8 mouse cellular contexts compared by ENCODE assay signal in the genomic region with DNA sequence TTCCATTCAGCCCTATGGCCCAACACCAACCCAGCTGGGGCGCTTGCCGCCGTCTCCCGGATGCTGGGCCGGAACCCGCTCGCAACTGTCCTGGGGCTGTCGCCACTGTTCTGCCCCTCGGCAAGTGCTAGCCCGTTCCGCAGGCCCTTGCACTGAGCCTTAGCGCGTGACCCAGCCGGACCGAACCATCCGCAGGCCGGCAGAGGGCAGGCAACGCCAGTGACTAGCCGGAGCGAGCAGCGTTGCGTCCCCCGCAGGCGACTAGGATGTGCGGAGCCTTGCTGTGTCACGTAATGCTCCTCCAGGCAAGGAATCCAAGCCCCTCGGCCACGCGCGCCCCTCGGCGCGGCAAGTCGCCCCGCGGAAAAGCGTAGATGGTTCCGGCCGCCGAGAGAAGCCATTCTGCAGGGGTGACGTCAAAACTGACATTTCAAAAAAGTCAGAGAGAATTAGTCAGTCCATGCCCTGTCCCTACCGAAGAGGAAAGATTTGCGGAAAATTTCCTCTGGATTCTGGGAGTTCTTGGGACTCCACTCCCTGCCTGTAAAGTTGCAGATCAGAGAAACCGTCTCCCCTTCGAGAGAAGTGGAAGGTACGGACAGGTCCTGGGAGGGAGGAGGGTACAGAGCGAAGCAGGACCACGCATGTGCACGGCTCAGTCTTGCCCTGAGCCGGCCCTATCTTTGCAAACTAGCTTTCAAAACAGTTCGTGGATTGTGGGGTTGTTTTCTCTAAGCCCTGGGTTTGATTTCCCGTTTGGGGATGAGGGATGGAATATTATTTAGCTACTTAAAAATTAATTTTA. TPM values are rescaled to one million over a fixed set of nuclear protein-coding genes. Genes with fewer than 3 reads are reported as not detected.
DNase-seq lines count a peak whose midpoint lies in the region; ATAC-seq lines count a peak whose summit lies in the region.

Flcn (minus strand) TSS at position 347 of the 805 bp plus-strand sequence.

- H3K4me2 ChIP-seq in heart, embryonic 14.5 days (ENCODE audit: low read length) = peak within 1 kb of the TSS; percentile 81
- H3K4me2 ChIP-seq in liver, embryonic 13.5 days = peak within 1 kb of the TSS; percentile 90
- peak within 1 kb of the TSS; percentile 78 for H3K4me2 ChIP-seq in stomach, embryonic 16.5 days (ENCODE audit: low read depth, low read length)

- no peaks in the 10 kb centered on the region for H3K27me3 ChIP-seq in heart, embryonic 14.5 days (ENCODE audit: control insufficient read depth, insufficient read depth, low read length)
- H3K27me3 ChIP-seq in liver, embryonic 13.5 days = no peaks in the 10 kb centered on the region
- no peaks in the 10 kb centered on the region for H3K27me3 ChIP-seq in stomach, embryonic 16.5 days (ENCODE audit: control insufficient read depth, insufficient read depth, low read length)

- peaks cover 32% of the 10 kb centered on the region for H3K36me3 ChIP-seq in heart, embryonic 14.5 days (ENCODE audit: control insufficient read depth, insufficient read depth, low read length)
- peaks cover 28% of the 10 kb centered on the region for H3K36me3 ChIP-seq in liver, embryonic 13.5 days
- 0 out of 2 replicates have a peak, but pooled peaks cover under 1% of the 10 kb centered on the region for H3K36me3 ChIP-seq in stomach, embryonic 16.5 days (ENCODE audit: control insufficient read depth, insufficient read depth, low read length)

- H3K27ac ChIP-seq in brown adipose tissue, adult 24 weeks (replicated peaks; ENCODE audit: low read depth, low read length) = peak within 1 kb of the TSS; percentile 100
- H3K27ac ChIP-seq in heart, embryonic 14.5 days (replicated peaks in 1 of 2; ENCODE audit: control insufficient read depth in 1 of 2, insufficient read depth in 1 of 2, low read depth in 2 of 2, low read length in 2 of 2) = peak within 1 kb of the TSS; percentile 96
- H3K27ac ChIP-seq in liver, embryonic 13.5 days = peak within 1 kb of the TSS; percentile 89
- peak within 1 kb of the TSS; percentile 97 for H3K27ac ChIP-seq in stomach, embryonic 16.5 days (ENCODE audit: low read length)

- DNase-seq in CD4-positive, CD25-positive, alpha-beta regulatory T cell, adult 2 months (ENCODE audit: low read depth, low spot score) = peak; percentile 93
- DNase-seq in fibroblast of lung, adult 2 months (ENCODE audit: low read depth) = peak; percentile 74
- DNase-seq in kidney, postnatal 14 days = peak; percentile 90
- peak; percentile 84 for DNase-seq in liver, embryonic 13.5 days
- DNase-seq in neural tube, embryonic 10.5 days (ENCODE audit: extremely low spot score, low spot score) = peak; percentile 91

- peaks cover 5% of the 10 kb centered on the region for H3K4me1 ChIP-seq in brown adipose tissue, adult 24 weeks (ENCODE audit: control insufficient read depth, insufficient read depth, insufficient read length, low read length)
- H3K4me1 ChIP-seq in heart, embryonic 14.5 days (ENCODE audit: control insufficient read depth in 2 of 2, insufficient read depth in 2 of 2, low read length in 2 of 2) = peaks cover 5 to 13% of the 10 kb centered on the region in 2 experiments; a peak in 3 of 4 replicates
- H3K4me1 ChIP-seq in liver, embryonic 13.5 days (replicated peaks) = peaks cover 38% of the 10 kb centered on the region
- peaks cover 14% of the 10 kb centered on the region for H3K4me1 ChIP-seq in stomach, embryonic 16.5 days (ENCODE audit: control insufficient read depth, insufficient read depth, low read length)

- peak within 1 kb of the TSS; percentile 89 for H3K9ac ChIP-seq in heart, embryonic 14.5 days (ENCODE audit: low read length)
- peak within 1 kb of the TSS; percentile 88 for H3K9ac ChIP-seq in liver, embryonic 13.5 days
- peak within 1 kb of the TSS; percentile 98 for H3K9ac ChIP-seq in stomach, embryonic 16.5 days (ENCODE audit: low read length)

- H3K9me3 ChIP-seq in heart, embryonic 14.5 days (ENCODE audit: control insufficient read depth, low read length) = no peaks in the 10 kb centered on the region
- H3K9me3 ChIP-seq in liver, embryonic 13.5 days (replicated peaks) = no peaks in the 10 kb centered on the region
- no peaks in the 10 kb centered on the region for H3K9me3 ChIP-seq in stomach, embryonic 16.5 days (replicated peaks; ENCODE audit: control insufficient read depth, low read length)

- WGBS in heart, embryonic 14.5 days = under 1% methylated on average over 52 of the region's 52 CpGs
- WGBS in liver, embryonic 13.5 days (ENCODE audit: insufficient replicate concordance) = under 1% methylated on average over 52 of the region's 52 CpGs
- WGBS in stomach, embryonic 16.5 days = under 1% methylated on average over 52 of the region's 52 CpGs

- H3K4me3 ChIP-seq in brown adipose tissue, adult 24 weeks (ENCODE audit: insufficient read depth, low read depth, low read length) = peak within 1 kb of the TSS; percentile 85
- H3K4me3 ChIP-seq in heart, embryonic 14.5 days (ENCODE audit: control insufficient read depth in 1 of 2, insufficient read depth in 1 of 2, low read depth in 1 of 2, low read length in 2 of 2) = peak within 1 kb of the TSS; percentile 59 to 69
- H3K4me3 ChIP-seq in liver, embryonic 13.5 days (replicated peaks) = peak within 1 kb of the TSS; percentile 81
- H3K4me3 ChIP-seq in stomach, embryonic 16.5 days (replicated peaks; ENCODE audit: low read length) = peak within 1 kb of the TSS; percentile 76

- peak; percentile 91 for ATAC-seq in heart, embryonic 14.5 days (ENCODE audit: insufficient number of reproducible peaks, insufficient read depth, low FRiP score, low read depth)
- peak; percentile 91 for ATAC-seq in liver, embryonic 13.5 days (ENCODE audit: low read depth)
- peak; percentile 94 for ATAC-seq in stomach, embryonic 16.5 days (ENCODE audit: insufficient read depth, low FRiP score)

RNA-seq across cellular contexts. Expression of gene Flcn, which starts in this region (rescaled TPM):
- 17.9 and 27.3 TPM in 2 replicates for polyA plus RNA-seq in brown adipose tissue, adult 24 weeks (2012; ENCODE audit: insufficient read depth, insufficient read length, missing spikeins)
- 30.3 and 34.3 TPM in 2 replicates for polyA plus RNA-seq in heart, embryonic 14.5 days (2014; fragmentation: Nextera tagmentation; extraction: Ambion mirVana)
- 14.0 and 15.6 TPM in 2 replicates for polyA plus RNA-seq in liver, embryonic 13.5 days (2015; fragmentation: Nextera tagmentation; extraction: Ambion mirVana)
- polyA plus RNA-seq in stomach, embryonic 16.5 days (2015; fragmentation: Nextera tagmentation; extraction: Ambion mirVana) = 34.1 and 35.6 TPM in 2 replicates

Comparison
In these comparisons a context has a peak if more than half of its experiments do, and no peak if none do; other contexts are left out.
1. Peak in every context shown above with its lines: DNase-seq, ATAC-seq, H3K4me3 ChIP-seq and H3K27ac ChIP-seq.